Mouse (Mus musculus) MEL (cell line): ENCODE data around the gene Slc25a44. TPM values are rescaled to one million over a fixed set of nuclear protein-coding genes. Genes with fewer than 3 reads are reported as not detected.
A peak's percentile ranks its signal among the peaks of the same experiment; 100 is the strongest.

Experiments
- DNase-seq: peaks from one replicate; pipeline ENCODE4 v3.0.0; 2011; ENCODE audit warnings: low read depth, low spot score
- H3K27ac ChIP-seq: 2 replicates; pipeline ENCODE4 v1.5.1; 2012; ENCODE audit warnings: low read depth, mild to moderate bottlenecking, control low read depth, low read length, moderate library complexity; ENCODE audit not compliant: control insufficient read depth
- H3K27me3 ChIP-seq, 2 experiments: fragments of 150-350 bp in 1 of 2; sonication (generic) in 1 of 2; 2 replicates each; pipeline ENCODE4 v1.6.1; 2012; ENCODE audit warnings: low read length in 2 of 2, mild to moderate bottlenecking in 2 of 2, improper control_type of control experiment in 1 of 2, moderate library complexity in 1 of 2; ENCODE audit not compliant: insufficient read depth in 2 of 2, control insufficient read depth in 1 of 2
- H3K36me3 ChIP-seq, 2 experiments: 2 replicates each; pipeline ENCODE4 v1.6.1; 2012 to 2014; ENCODE audit warnings: low read length in 2 of 2, improper control_type of control experiment in 1 of 2, inconsistent platforms in 1 of 2, mild to moderate bottlenecking in 1 of 2; ENCODE audit not compliant: insufficient read depth in 2 of 2, control insufficient read depth in 1 of 2
- H3K4me1 ChIP-seq, 2 experiments: fragments of 150-350 bp in 1 of 2; sonication (generic) in 1 of 2; 2 replicates each; pipeline ENCODE4 v1.6.1; 2012; ENCODE audit warnings: low read length in 2 of 2, improper control_type of control experiment in 1 of 2, mild to moderate bottlenecking in 1 of 2; ENCODE audit not compliant: insufficient read depth in 2 of 2, control insufficient read depth in 1 of 2
- H3K4me3 ChIP-seq, 2 experiments: fragments of 150-350 bp in 1 of 2; sonication (generic) in 1 of 2; 2 replicates each; pipeline ENCODE4 v1.5.1; 2012; ENCODE audit warnings: low read depth in 2 of 2, low read length in 2 of 2, mild to moderate bottlenecking in 2 of 2, moderate library complexity in 2 of 2, control low read depth in 1 of 2, improper control_type of control experiment in 1 of 2; ENCODE audit not compliant: control insufficient read depth in 1 of 2, insufficient read depth in 1 of 2
- H3K79me2 ChIP-seq: 2 replicates; pipeline ENCODE4 v1.6.1; 2012; ENCODE audit warnings: mild to moderate bottlenecking, low read length, moderate library complexity; ENCODE audit not compliant: control insufficient read depth, poor library complexity, insufficient read depth
- H3K9ac ChIP-seq: 2 replicates; pipeline ENCODE4 v1.6.1; 2012; ENCODE audit warnings: low read depth, mild to moderate bottlenecking, control low read depth, low read length, moderate library complexity; ENCODE audit not compliant: control insufficient read depth, poor library complexity, severe bottlenecking
- H3K9me3 ChIP-seq: fragments of 150-350 bp; sonication (generic); replicated peaks from 2 replicates; pipeline ENCODE4 v1.6.1; 2012; ENCODE audit warnings: mild to moderate bottlenecking, low read length, improper control_type of control experiment, moderate library complexity; ENCODE audit not compliant: insufficient read depth
- CHD1 ChIP-seq: IDR thresholded peaks from 2 replicates; pipeline ENCODE4 v1.6.1; 2012; ENCODE audit warnings: low read depth, mild to moderate bottlenecking, inconsistent platforms, low read length, improper control_type of control experiment
- E2F4 ChIP-seq: IDR thresholded peaks from 2 replicates; pipeline ENCODE4 v1.6.1; 2011; ENCODE audit warnings: low read depth, low read length, improper control_type of control experiment, borderline replicate concordance
- ELF1 ChIP-seq: IDR thresholded peaks from 2 replicates; pipeline ENCODE4 v1.6.1; 2014; ENCODE audit warnings: low read depth, mild to moderate bottlenecking, inconsistent platforms, low read length, improper control_type of control experiment, moderate library complexity
- EP300 ChIP-seq, 2 experiments: IDR thresholded peaks; 2 replicates each; pipeline ENCODE4 v1.6.1; 2011; ENCODE audit warnings: improper control_type of control experiment in 2 of 2, low read length in 2 of 2, low read depth in 1 of 2, mild to moderate bottlenecking in 1 of 2
- GABPA ChIP-seq: IDR thresholded peaks from 2 replicates; pipeline ENCODE4 v1.6.1; 2012; ENCODE audit warnings: low read depth, mild to moderate bottlenecking, inconsistent platforms, low read length, improper control_type of control experiment, moderate library complexity
- GATA1 ChIP-seq: IDR thresholded peaks from 2 replicates; pipeline ENCODE4 v1.6.1; 2011; ENCODE audit warnings: low read depth, low read length, improper control_type of control experiment
- JUND ChIP-seq: IDR thresholded peaks from 2 replicates; pipeline ENCODE4 v1.6.1; 2011; ENCODE audit warnings: low read depth, mild to moderate bottlenecking, improper control_type of control experiment, low read length
- MXI1 ChIP-seq: IDR thresholded peaks from 2 replicates; pipeline ENCODE4 v1.6.1; 2011; ENCODE audit warnings: mild to moderate bottlenecking, low read depth, low read length, improper control_type of control experiment
- MYB ChIP-seq: IDR thresholded peaks from 2 replicates; pipeline ENCODE4 v1.6.1; 2011; ENCODE audit warnings: mild to moderate bottlenecking, low read depth, low read length, improper control_type of control experiment
- NRF1 ChIP-seq: IDR thresholded peaks from 2 replicates; pipeline ENCODE4 v1.6.1; 2014; ENCODE audit warnings: low read depth, mild to moderate bottlenecking, inconsistent platforms, low read length, improper control_type of control experiment, moderate library complexity; ENCODE audit not compliant: poor library complexity, insufficient read depth, severe bottlenecking
- TAL1 ChIP-seq: IDR thresholded peaks from 2 replicates; pipeline ENCODE4 v1.6.1; 2012; ENCODE audit warnings: mild to moderate bottlenecking, inconsistent platforms, low read length, moderate library complexity, mixed read lengths
- TCF12 ChIP-seq: IDR thresholded peaks from 2 replicates; pipeline ENCODE4 v1.6.1; 2014; ENCODE audit warnings: low read depth, mild to moderate bottlenecking, inconsistent platforms, low read length, improper control_type of control experiment, moderate library complexity
- USF1 ChIP-seq: IDR thresholded peaks from 2 replicates; pipeline ENCODE4 v1.6.1; 2014; ENCODE audit warnings: low read depth, mild to moderate bottlenecking, inconsistent platforms, low read length, improper control_type of control experiment, moderate library complexity
- USF2 ChIP-seq, 2 experiments: IDR thresholded peaks; 2 replicates each; pipeline ENCODE4 v1.6.1; 2011 to 2012; ENCODE audit warnings: improper control_type of control experiment in 2 of 2, low read length in 2 of 2, borderline replicate concordance in 1 of 2, inconsistent platforms in 1 of 2, low read depth in 1 of 2, mild to moderate bottlenecking in 1 of 2; ENCODE audit not compliant: insufficient read depth in 1 of 2
- ZNF384 ChIP-seq: IDR thresholded peaks from 2 replicates; pipeline ENCODE4 v1.6.1; 2012; ENCODE audit warnings: low read depth, mild to moderate bottlenecking, inconsistent platforms, low read length, improper control_type of control experiment
- polyA plus RNA-seq, 2 experiments: library from polyadenylated mRNA; stranded (reverse) in 1 of 2; unstranded in 1 of 2; fragments of >175 nt in 1 of 2; fragments of >200 nt in 1 of 2; gene quantifications; 2 replicates each; pipeline versions ENCODE4 v1.2.1 to v1.2.4; 2012; ENCODE audit warnings: low replicate concordance in 2 of 2, low read depth in 1 of 2; ENCODE audit not compliant: insufficient read length in 2 of 2, insufficient read depth in 1 of 2, missing spikeins in 1 of 2
- total RNA-seq: library from RNA; depleted of rRNA; stranded (reverse); fragments of 300-350 nt; gene quantifications from 2 replicates; pipeline ENCODE4 v1.2.3, GENCODE M21; 2012

The Slc25a44 gene
- total and polyA plus RNA-seq, 3 experiments: 30.5 to 34.6 TPM; not detected in 1

GRCm38 (mm10) chr3:88470943-88471479 is 46.1 kb upstream of the Slc25a44 start:
- H3K79me2 ChIP-seq: no peaks in the 10 kb centered on the region
- DNase-seq: no peak
- no peaks in the 10 kb centered on the region for H3K9me3 ChIP-seq
- H3K4me1 ChIP-seq: peaks cover 0 to 12% of the 10 kb centered on the region in 2 experiments; a peak in 2 of 4 replicates
- 0 out of 4 replicates have a peak, but pooled peaks cover 0 to 3% of the 10 kb centered on the region in 2 experiments for H3K36me3 ChIP-seq
- H3K4me3 ChIP-seq: no peak overlapping the region
- H3K9ac ChIP-seq: no peak overlapping the region
- H3K27me3 ChIP-seq: no peaks in the 10 kb centered on the region
- TF ChIP-seq GABPA (no peak), E2F4 (no peak), EP300 (IDR thresholded peaks at IDR 0.05; ENCODE audit: low read depth in 1 of 2, low read length in 2 of 2) (no peak), JUND (no peak), USF1 (no peak), TCF12 (no peak), USF2 (IDR thresholded peaks at IDR 0.05; ENCODE audit: borderline replicate concordance in 1 of 2, insufficient read depth in 1 of 2, low read depth in 1 of 2, low read length in 2 of 2) (no peak), MXI1 (no peak), ELF1 (no peak), ZNF384 (no peak), MYB (no peak), CHD1 (no peak), TAL1 (no peak), NRF1 (no peak)
- TF ChIP-seq, all 39 proteins: peak for 0
- H3K27ac ChIP-seq: no peak overlapping the region

GRCm38 (mm10) chr3:88469466-88469865 is 44.5 kb upstream of the Slc25a44 start:
- peaks cover 0 to 12% of the 10 kb centered on the region in 2 experiments; a peak in 2 of 4 replicates for H3K4me1 ChIP-seq
- peak; percentile 66 for DNase-seq
- no peaks in the 10 kb centered on the region for H3K9me3 ChIP-seq

More at GRCm38 (mm10) chr3:88469466-88469865, 44.5 kb upstream of the Slc25a44 start:
- Histone ChIP-seq H3K79me2 (no peaks in the 10 kb centered on the region), H3K27me3 (no peaks in the 10 kb centered on the region), H3K4me3 (no peak overlapping the region), H3K27ac (no peak overlapping the region), H3K36me3 (0 out of 4 replicates have a peak, but pooled peaks cover 0 to 3% of the 10 kb centered on the region in 2 experiments), H3K9ac (no peak overlapping the region)
- no peak for TF ChIP-seq JUND
- TF ChIP-seq GATA1: peak; percentile 47; the same call in 1 of the 2 replicates
